Mouse (Mus musculus) heart, postnatal 0 days (tissue): Measurements from ENCODE around the gene BC034090.

Experiments
- CTCF ChIP-seq: IDR thresholded peaks from 2 replicates; pipeline ENCODE4 v1.5.1; 2016; ENCODE audit warnings: antibody characterized with exemption, control low read depth, low read depth
- EP300 ChIP-seq: IDR thresholded peaks from 2 replicates; pipeline ENCODE4 v1.6.1; 2016; ENCODE audit warnings: antibody characterized with exemption, low read depth

GRCm38 (mm10) chr1:155245516-155245915, 1.3 kb upstream of the BC034090 start:
- TF ChIP-seq CTCF, result no peak
- no peak for TF ChIP-seq EP300
